Mouse (Mus musculus) left cerebral cortex, adult 2 months (tissue): Measurements from ENCODE around the gene Luc7l3. TPM values are rescaled to one million over a fixed set of nuclear protein-coding genes. Genes with fewer than 3 reads are reported as not detected.
"Not testable (repeated sequence)": the region's sequence is repeated elsewhere in the genome, so short reads cannot be mapped to it uniquely, and the experiment has no call there.

Source experiments
- DNase-seq, 2 experiments: peaks; one replicate each; pipeline ENCODE4 v3.0.0; 2021 to 2022; ENCODE audit warnings: low spot score in 2 of 2, mixed read lengths in 1 of 2; ENCODE audit errors: extremely low spot score in 1 of 2
- H3K27ac ChIP-seq: fragments of 200-600 bp; 2 replicates; pipeline ENCODE4 v1.8.1; 2022
- H3K4me3 ChIP-seq: fragments of 200-600 bp; 2 replicates; pipeline ENCODE4 v1.8.1; 2022
- CTCF ChIP-seq: fragments of 200-600 bp; IDR thresholded peaks from 2 replicates; pipeline ENCODE4 v1.8.1; 2022; ENCODE audit warnings: antibody characterized with exemption, mild to moderate bottlenecking, moderate library complexity
- intact Hi-C: fragments of 180-260 bp; cut with DNase I; formaldehyde crosslinking; loops from one replicate; pipeline ENCODE4 v1.15.1; 2025
- total RNA-seq, 2 experiments: library from RNA; stranded (reverse); gene quantifications; 2 replicates each; pipeline ENCODE4 v1.2.3; 2021

The Luc7l3 gene
- total RNA-seq, 2 experiments from 2014 or later: 123 to 124 TPM

- no peak overlapping the region for H3K4me3 ChIP-seq
- no peak for TF ChIP-seq CTCF
- no peak overlapping the region for H3K27ac ChIP-seq
- intact Hi-C loops: no loop called here
- no peak for DNase-seq
These were observed 39.5 kb downstream of the Luc7l3 start for GRCm38 (mm10) chr11:94282291-94282690.

DNA sequence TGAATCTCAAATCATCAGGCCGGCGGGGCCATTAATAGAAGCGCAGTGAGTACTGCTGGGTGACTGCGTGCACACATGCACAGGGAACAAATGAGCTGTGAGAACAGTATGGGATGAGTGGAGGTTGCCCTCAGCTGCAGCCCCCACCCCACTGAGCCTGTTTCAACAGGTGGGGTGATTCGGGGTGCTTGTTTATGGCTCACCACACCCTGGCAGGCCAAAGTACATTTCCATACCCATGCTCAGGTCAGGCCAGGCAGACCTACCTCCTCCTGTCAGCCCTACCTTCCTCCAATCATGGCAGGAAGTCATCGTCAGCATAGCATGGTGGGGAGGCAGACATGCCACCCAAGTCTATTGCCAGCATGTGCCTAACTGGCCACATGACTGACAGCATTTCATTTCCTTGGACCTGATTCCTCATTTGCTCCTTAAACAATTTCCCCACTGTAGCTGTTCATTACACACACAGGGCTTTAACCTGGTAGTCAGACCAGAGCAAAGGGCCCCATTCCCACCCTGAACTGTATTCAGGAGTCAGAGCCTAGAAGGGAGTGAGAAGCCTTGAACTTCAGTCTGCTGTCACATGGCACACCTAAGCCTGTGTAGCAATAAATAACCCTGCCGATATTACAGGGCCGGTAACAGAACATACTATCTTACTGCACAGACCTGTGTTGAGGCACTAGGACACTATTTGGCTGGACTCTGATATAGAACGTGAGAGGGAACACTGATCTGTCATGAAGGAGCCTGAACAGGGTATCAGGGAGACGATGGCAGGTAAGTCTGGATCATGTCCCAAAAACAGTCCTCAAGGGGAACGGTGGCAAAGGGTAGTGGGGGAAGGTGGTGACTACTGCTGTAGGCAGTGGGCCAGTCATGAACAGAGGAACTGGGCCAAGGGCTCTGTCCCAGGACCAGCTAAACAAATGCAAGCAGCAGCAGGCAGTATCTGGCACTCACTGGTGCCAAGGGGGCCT, 40.3 kb downstream of the Luc7l3 start, which contains the start of gene Gm21885:
Gene Gm21885, plus strand, starts transcription at position 675 of the 983 bp plus-strand sequence.
- H3K27ac ChIP-seq: no peak within 1 kb of the TSS
- no peak for TF ChIP-seq CTCF

DNA sequence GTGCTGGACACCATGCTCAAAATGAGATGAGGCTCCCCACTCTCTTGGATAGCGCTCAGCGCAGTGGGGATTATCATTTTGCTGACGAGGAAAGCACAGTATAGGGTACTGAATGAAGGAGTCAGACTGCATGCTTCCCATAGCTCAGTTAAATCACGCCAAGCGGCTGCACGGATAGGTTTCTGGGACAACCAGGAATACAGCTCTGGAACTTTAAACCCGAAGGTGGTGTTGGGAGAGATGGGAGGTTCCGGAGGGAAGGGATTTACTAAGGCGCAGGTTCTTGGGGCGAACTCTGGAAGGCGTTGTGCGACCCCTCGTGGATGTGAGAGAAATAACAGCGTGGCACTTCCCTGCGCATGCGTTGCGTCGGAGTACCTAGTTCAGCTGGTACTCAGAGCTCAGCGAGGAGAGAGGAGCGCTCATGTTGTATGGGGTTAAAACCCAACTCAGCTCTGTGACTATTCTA, 44.9 kb downstream of the Luc7l3 start:
- intact Hi-C loops: loop anchor here (1.0 to 10.0 kb wide), 4 partner anchors 41 to 312 kb away; partner anchors contain the start of genes Gm20390 and Nme1
- H3K4me3 ChIP-seq: peak overlapping the region; percentile 25
- TF ChIP-seq CTCF: peak; percentile 90
- H3K27ac ChIP-seq: peak overlapping the region; percentile 73
- peak; percentile 91 to 93 for DNase-seq

More for the DNA sequence above, 40.3 kb downstream of the Luc7l3 start, which contains the start of gene Gm21885:
- no peak within 1 kb of the TSS for H3K4me3 ChIP-seq
- DNase-seq: no peak
- intact Hi-C loops: no loop called here

DNA sequence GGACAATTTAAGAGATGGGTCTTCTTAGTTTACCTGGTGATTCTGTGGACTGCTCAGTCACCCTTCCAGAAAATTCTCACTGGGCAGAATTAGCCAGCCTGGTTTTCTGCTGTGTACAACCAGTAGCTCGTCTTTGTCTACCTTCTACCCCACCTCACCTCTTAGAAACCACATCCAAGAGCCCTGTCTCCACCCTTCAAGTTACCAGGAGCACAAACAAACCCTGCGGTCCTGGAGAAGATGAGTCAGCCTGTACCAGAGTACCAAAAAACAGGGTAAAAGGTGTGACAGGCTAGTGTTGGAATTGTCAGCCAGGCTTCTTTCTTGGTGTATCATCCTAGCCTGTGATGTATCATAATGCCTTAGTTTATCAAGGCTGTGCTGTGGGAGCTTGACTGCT, 46.1 kb downstream of the Luc7l3 start:
- intact Hi-C loops: loop anchor here (10.0 kb wide), 1 partner anchor 311 kb away; the partner anchor contains the start of genes Gm20390 and Nme1
- no peak overlapping the region for H3K27ac ChIP-seq
- DNase-seq: no peak
- no peak for TF ChIP-seq CTCF
- no peak overlapping the region for H3K4me3 ChIP-seq

DNA sequence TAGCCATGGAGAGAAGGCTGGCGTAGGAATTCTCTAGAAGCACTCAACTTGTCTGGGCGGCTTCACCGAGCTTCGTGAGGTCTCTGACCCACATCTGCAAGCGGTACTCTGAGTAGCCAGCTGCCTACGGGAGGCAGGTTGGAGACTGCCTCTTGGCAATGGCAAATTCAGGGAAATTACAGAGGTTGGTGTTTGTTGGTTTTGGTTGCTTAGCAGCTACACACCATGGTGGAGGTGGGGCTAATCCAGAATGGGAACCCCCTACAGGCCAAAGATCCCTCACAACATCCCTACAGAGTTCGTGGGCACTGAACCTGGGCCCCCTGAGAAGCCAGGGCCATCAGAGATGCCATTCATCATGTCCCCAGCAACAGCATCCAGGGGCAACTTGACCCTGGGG, 46.6 kb downstream of the Luc7l3 start:
- Histone ChIP-seq H3K27ac (no peak overlapping the region), H3K4me3 (no peak overlapping the region)
- TF ChIP-seq CTCF: no peak
- no peak for DNase-seq
- intact Hi-C loops: loop anchor here (10.0 kb wide), 1 partner anchor 310 kb away; the partner anchor contains the start of genes Gm20390 and Nme1

- intact Hi-C loops: loop anchor here (10.0 kb wide), 1 partner anchor 310 kb away; the partner anchor contains the start of genes Gm20390 and Nme1
- DNase-seq: no peak
- Histone ChIP-seq H3K4me3 (no peak overlapping the region), H3K27ac (no peak overlapping the region)
- no peak for TF ChIP-seq CTCF
These were observed 47.5 kb downstream of the Luc7l3 start for GRCm38 (mm10) chr11:94274206-94274867.

DNA sequence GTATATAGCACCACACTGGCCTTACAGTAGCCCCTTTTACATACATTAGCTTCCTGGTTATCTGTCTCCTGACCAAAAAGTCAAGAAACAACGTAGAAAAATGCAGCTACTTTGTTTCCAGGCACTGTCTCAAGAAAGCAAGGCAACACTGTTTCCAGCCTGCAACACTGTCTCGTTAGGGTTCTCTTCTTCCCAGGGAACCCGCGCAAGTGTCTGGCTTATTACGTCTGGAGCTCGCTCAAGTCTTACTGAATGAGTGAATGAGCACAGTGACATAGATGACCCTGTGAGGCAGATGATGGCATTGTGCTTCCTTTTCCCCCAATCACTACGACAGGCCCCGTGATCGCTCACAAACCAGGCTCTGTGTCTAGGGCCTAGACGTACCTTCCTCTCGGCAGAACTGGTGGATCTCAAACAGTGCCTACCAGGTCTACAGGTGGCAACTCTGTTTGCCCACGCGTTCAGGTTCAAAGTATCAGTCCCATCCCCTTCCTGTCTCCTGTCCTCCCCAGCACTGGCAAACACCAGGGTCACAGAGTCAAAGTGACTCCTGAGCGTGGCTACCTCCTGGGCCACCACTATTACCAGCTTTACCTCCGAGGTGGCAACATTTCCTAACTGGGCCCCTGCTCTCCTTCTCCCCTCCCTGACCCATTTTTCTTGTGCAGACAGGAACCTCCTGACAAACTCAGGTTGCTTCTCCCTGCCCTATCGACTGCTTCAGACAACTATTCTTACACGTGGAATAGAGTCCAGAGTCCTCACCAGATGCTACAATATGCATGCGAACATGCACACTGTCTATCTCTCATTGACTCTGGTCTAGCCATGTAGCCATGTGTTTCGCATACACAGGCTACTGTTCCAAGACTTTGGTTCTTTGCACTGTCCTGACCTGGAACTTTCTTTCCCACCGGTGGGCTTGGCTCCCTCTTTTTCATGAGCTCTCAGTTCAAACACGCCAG, 48.5 kb downstream of the Luc7l3 start:
- intact Hi-C loops: loop anchor here (10.0 kb wide), 1 partner anchor 308 kb away; the partner anchor contains the start of genes Gm20390 and Nme1
- Histone ChIP-seq H3K27ac (no peak overlapping the region), H3K4me3 (no peak overlapping the region)
- no peak for DNase-seq
- no peak for TF ChIP-seq CTCF

GRCm38 (mm10) chr11:94271015-94271414, 50.8 kb downstream of the Luc7l3 start:
- Histone ChIP-seq H3K4me3 (no peak overlapping the region), H3K27ac (no peak overlapping the region)
- intact Hi-C loops: loop anchor here (10.0 kb wide), 1 partner anchor 306 kb away; the partner anchor contains the start of genes Gm20390 and Nme1
- no peak for DNase-seq
- no peak for TF ChIP-seq CTCF

GRCm38 (mm10) chr11:94269906-94270305, 51.9 kb downstream of the Luc7l3 start:
- Histone ChIP-seq H3K4me3 (no peak overlapping the region), H3K27ac (no peak overlapping the region)
- DNase-seq: no peak
- TF ChIP-seq CTCF: no peak
- intact Hi-C loops: loop anchor here (10.0 kb wide), 1 partner anchor 305 kb away; the partner anchor contains the start of genes Gm20390 and Nme1

DNA sequence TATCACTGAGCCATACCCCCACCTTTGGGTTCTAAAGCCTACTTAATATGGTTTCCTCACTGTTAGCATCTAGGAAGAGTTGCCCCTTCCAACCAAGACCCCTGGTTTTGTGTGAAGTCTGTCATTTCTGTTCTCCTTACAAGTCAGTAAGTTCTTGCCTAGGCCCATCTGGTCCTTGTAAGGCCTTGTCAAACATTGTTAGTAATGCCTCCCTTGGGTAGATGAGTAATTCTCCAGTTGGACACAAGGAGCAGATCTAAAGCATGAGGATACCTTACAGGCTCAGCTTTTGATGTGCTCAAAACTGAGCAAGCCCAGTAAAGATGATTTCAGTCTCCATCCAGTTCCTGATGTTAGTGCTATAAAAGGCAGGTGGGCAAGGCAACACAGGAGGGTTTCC, 53.0 kb downstream of the Luc7l3 start:
- no peak for TF ChIP-seq CTCF
- intact Hi-C loops: no loop called here
- no peak overlapping the region for H3K27ac ChIP-seq
- DNase-seq: no peak
- no peak overlapping the region for H3K4me3 ChIP-seq

DNA sequence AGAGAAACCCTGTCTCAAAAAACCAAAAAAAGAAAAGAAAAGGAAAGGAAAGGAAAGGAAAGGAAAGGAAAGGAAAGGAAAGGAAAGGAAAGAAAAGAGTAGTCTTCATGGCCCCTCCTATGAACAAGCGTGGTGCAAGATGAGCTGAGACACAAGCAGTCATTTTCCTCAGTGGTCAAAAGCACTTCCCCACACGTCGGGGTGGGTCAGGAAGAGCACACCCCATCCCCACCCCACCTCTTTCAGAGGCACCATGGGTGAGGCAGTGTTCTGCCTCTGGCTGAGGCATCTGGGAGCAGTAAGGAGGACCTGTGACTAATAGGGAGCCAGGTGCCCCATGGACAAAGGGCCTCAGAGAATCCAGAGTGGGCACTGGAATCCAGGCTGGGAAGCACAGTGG, 55.6 kb downstream of the Luc7l3 start:
- H3K4me3 ChIP-seq, H3K27ac ChIP-seq, intact Hi-C loops, DNase-seq: not testable (repeated sequence)
